Mouse (Mus musculus) CH12.LX (cell line): ENCODE data around the gene Farsa.

Experiments
- CTCF ChIP-seq, 2 experiments: IDR thresholded peaks in 1 of 2; conservative IDR thresholded peaks in 1 of 2; 2 replicates each; pipeline ENCODE4 v1.5.1; 2011 to 2012; ENCODE audit warnings: low read depth in 2 of 2, low read length in 2 of 2, improper control_type of control experiment in 1 of 2, inconsistent platforms in 1 of 2, mild to moderate bottlenecking in 1 of 2, moderate library complexity in 1 of 2
- E2F4 ChIP-seq: IDR thresholded peaks from 2 replicates; pipeline ENCODE4 v1.6.1; 2011; ENCODE audit warnings: low read depth, low read length, improper control_type of control experiment; ENCODE audit not compliant: insufficient replicate concordance
- ETS1 ChIP-seq: conservative IDR thresholded peaks from 2 replicates; pipeline ENCODE4 v1.6.1; 2012; ENCODE audit warnings: low read depth, mild to moderate bottlenecking, inconsistent platforms, low read length, improper control_type of control experiment, moderate library complexity
- IRF4 ChIP-seq: IDR thresholded peaks from 2 replicates; pipeline ENCODE4 v1.6.1; 2014; ENCODE audit warnings: low read depth, mild to moderate bottlenecking, inconsistent platforms, low read length, improper control_type of control experiment
- MAFK ChIP-seq: IDR thresholded peaks from 2 replicates; pipeline ENCODE4 v1.6.1; 2011; ENCODE audit warnings: low read length, improper control_type of control experiment; ENCODE audit not compliant: insufficient replicate concordance
- MAZ ChIP-seq: IDR thresholded peaks from 2 replicates; pipeline ENCODE4 v1.6.1; 2012; ENCODE audit warnings: low read depth, mild to moderate bottlenecking, inconsistent platforms, low read length, improper control_type of control experiment, moderate library complexity
- POLR2A ChIP-seq: IDR thresholded peaks from 2 replicates; pipeline ENCODE4 v1.6.1; 2011; ENCODE audit warnings: low read depth, mild to moderate bottlenecking, improper control_type of control experiment, low read length
- RCOR1 ChIP-seq: conservative IDR thresholded peaks from 2 replicates; pipeline ENCODE4 v1.6.1; 2012; ENCODE audit warnings: low read depth, mild to moderate bottlenecking, inconsistent platforms, low read length, improper control_type of control experiment
- TBP ChIP-seq: conservative IDR thresholded peaks from 2 replicates; pipeline ENCODE4 v1.6.1; 2011; ENCODE audit warnings: low read depth, low read length, improper control_type of control experiment
- USF1 ChIP-seq: IDR thresholded peaks from 2 replicates; pipeline ENCODE4 v1.6.1; 2014; ENCODE audit warnings: low read depth, mild to moderate bottlenecking, inconsistent platforms, low read length, improper control_type of control experiment
- ZC3H11A ChIP-seq: IDR thresholded peaks from 2 replicates; pipeline ENCODE4 v1.6.1; 2012; ENCODE audit warnings: low read depth, mild to moderate bottlenecking, inconsistent platforms, low read length, improper control_type of control experiment

- no peak for TF ChIP-seq RCOR1
- peak in 1 of 2 experiments; percentile 44; a peak in 2 of 4 replicates for TF ChIP-seq CTCF (conservative IDR thresholded peaks at IDR 0.05 in 1 of 2, IDR thresholded peaks at IDR 0.05 in 1 of 2; ENCODE audit: low read depth in 2 of 2, low read length in 2 of 2)
- TF ChIP-seq USF1 = no peak
- no peak for TF ChIP-seq MAFK
- TF ChIP-seq ETS1 = no peak
- TF ChIP-seq IRF4 = no peak
- TF ChIP-seq POLR2A = no peak
- TF ChIP-seq MAZ = no peak
- no peak for TF ChIP-seq ZC3H11A
- no peak for TF ChIP-seq E2F4
- TF ChIP-seq TBP = no peak
Observed at GRCm38 (mm10) chr8:84913960-84914359, 57.2 kb downstream of the Farsa start.
